Mouse (Mus musculus) G1E (cell line): ENCODE results near the gene Slc13a4.

Experiments
- CTCF ChIP-seq: IDR thresholded peaks from 2 replicates; pipeline ENCODE4 v1.5.1; 2012; ENCODE audit warnings: low read depth, low read length, inconsistent platforms, mixed read lengths
- GATA1 ChIP-seq: IDR thresholded peaks from 2 replicates; pipeline ENCODE4 v1.6.1; 2012; ENCODE audit warnings: borderline replicate concordance, low read length, inconsistent platforms, mixed read lengths
- GATA2 ChIP-seq: IDR thresholded peaks from 2 replicates; pipeline ENCODE4 v1.6.1; 2012; ENCODE audit warnings: low read depth, low read length, inconsistent platforms, borderline replicate concordance
- POLR2AphosphoS5 ChIP-seq: IDR thresholded peaks from 2 replicates; pipeline ENCODE4 v1.6.1; 2012; ENCODE audit warnings: low read depth, low read length, inconsistent platforms; ENCODE audit not compliant: insufficient replicate concordance
- TAL1 ChIP-seq: conservative IDR thresholded peaks from 2 replicates; pipeline ENCODE4 v1.6.1; 2012; ENCODE audit warnings: low read depth, low read length, inconsistent platforms, mixed read lengths

DNA sequence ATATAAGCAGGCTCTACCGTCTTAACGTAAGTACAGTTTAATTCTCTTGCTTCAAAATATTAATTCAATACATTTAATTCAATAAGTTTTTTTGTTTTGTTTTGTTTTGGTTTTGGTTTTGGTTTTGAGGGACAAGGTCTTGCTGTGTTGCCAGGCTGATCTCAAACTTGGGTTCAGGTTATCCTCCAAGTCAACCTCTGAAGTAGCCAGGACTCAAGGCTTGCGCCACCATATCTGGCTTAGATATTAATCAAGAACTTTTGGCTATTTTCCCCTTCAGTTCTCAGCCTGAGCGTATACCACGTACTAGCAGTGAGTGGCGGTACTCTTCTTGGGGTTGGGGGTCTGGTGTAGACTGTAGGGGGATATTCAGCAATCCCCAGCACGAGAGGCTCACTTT is 5.3 kb downstream of the Slc13a4 start:
- TF ChIP-seq CTCF, result no peak
- TF ChIP-seq POLR2AphosphoS5, result no peak
- no peak for TF ChIP-seq GATA1
- no peak for TF ChIP-seq TAL1
- no peak for TF ChIP-seq GATA2
